Mouse (Mus musculus) left cerebral cortex, postnatal 4 days (tissue): ENCODE results near the gene Arglu1. TPM values are rescaled to one million over a fixed set of nuclear protein-coding genes. Genes with fewer than 3 reads are reported as not detected.

ENCODE experiments used
- DNase-seq: peaks from one replicate; pipeline ENCODE4 v3.0.0-alpha.2; 2022
- intact Hi-C: fragments of 180-260 bp; cut with DNase I; formaldehyde crosslinking; loops from one replicate; pipeline ENCODE4 v1.15.1; 2025
- total RNA-seq, 2 experiments: library from RNA; stranded (reverse); gene quantifications; 2 replicates each; pipeline ENCODE4 v1.2.3; 2021

The Arglu1 gene
- total RNA-seq, 2 experiments from 2014 or later, result 124 to 126 TPM

DNA sequence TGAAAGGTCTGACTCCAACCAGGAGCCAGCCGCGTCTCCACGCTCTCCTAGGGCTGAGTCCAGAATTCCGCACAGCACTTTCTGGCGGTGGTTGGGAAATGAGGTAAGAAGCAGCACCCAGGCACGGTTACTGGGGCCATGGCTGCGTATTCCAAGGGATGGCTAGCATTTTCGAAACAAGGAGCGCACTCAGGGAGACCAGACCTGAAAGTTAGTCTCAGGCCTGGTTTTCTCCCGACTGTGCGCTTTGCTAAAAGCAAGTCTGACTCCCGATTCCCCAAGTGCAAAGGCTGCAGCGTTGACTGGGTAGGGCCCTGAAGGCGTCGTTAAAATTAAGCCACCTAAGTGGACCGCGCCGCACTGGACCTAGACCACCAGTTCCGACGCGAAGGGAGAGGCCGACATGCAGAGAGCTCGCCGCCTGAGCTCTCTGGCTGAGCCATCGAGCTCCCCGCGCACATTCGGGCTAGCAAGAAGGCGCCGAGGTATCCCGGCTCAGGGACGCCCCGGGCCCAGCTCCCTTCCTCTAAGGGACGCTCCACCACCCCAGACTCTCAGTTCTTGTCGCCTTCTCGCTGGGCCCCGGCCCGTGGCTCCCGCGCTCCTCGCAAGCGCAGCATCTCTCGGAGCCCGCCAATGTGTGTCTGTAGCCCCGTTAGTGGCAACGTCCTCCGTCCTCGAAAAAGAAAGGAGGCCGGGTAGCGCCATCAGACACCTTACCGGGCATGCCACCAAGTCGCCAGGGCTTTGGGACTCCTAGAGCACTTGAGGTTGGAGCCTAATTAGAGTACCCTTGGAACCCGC is 30.6 kb downstream of the Arglu1 start:
- intact Hi-C loops, result loop anchor here (5.0 to 10.0 kb wide), 4 partner anchors 37 to 528 kb away; no protein-coding TSS in a partner anchor
- DNase-seq, result peak; percentile 37

DNA sequence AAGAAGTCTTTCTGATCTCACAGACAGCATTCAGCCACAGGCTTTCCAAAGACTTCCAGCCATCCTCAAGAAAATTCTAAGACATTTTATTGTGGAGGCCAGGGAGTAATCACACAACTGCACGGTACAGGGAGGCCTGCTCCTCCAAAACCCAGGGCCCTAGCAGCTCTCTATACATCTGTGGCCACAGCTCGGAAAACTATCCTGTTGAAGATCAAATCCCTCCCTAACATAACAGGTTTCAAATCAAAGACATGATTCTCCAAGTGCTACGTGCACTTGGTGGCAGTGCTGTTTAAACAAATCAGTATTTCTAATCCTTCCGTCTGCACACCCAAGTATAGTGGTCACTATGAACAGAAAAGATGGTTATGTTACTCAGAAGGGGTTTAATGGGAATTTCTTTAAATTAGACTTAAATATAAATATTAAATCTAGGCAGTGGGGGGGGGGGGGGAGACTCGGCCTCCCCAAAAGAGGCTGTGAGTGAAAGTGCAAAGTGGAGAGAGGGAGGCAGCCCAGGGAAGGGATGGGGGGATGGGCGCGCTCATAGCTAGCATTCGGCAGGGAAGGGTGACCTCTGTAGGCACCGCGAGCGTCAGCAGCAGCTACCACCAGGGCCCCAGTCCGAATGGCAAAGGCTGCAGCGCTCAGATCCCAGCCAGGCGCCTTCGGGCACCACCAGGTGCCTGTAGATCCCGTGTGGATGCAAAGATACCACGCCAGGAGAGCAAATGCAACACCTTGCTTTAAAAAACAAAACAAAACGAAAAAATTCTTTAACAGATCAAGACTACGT is 31.7 kb downstream of the Arglu1 start:
- intact Hi-C loops, result loop anchor here (5.0 to 10.0 kb wide), 2 partner anchors 36 to 424 kb away; no protein-coding TSS in a partner anchor
- peak; percentile 95 for DNase-seq

DNA sequence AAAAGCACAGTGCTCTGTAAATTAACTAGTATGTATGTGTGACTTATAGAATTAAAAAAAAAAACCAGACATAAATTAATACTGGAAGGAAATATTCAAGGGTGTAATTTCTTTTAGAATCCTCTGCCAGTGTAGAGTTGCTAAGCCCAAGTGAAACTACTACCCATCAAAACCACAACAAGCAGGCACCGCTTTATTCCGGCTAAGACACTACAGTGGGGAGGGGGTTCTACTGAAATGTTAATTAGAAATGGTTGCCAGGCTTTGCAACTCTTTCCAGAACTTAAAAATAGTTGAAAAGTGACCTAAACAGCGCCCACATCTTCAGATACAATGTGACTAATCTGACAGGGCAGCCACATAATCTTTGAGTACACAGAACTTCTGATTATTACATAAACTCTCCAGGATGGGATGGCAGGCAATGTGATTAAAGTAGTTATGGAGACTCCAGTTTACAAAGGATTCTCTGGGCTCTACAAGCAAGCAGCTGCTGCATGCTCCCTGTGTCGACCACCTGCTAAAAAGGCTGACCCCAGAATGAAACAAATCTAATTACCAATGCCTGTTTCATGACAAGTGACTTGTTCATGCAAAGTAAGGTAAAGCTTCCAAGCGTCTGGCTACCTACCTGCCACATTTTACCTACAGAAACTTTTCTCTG is 32.5 kb downstream of the Arglu1 start:
- no peak for DNase-seq

DNA sequence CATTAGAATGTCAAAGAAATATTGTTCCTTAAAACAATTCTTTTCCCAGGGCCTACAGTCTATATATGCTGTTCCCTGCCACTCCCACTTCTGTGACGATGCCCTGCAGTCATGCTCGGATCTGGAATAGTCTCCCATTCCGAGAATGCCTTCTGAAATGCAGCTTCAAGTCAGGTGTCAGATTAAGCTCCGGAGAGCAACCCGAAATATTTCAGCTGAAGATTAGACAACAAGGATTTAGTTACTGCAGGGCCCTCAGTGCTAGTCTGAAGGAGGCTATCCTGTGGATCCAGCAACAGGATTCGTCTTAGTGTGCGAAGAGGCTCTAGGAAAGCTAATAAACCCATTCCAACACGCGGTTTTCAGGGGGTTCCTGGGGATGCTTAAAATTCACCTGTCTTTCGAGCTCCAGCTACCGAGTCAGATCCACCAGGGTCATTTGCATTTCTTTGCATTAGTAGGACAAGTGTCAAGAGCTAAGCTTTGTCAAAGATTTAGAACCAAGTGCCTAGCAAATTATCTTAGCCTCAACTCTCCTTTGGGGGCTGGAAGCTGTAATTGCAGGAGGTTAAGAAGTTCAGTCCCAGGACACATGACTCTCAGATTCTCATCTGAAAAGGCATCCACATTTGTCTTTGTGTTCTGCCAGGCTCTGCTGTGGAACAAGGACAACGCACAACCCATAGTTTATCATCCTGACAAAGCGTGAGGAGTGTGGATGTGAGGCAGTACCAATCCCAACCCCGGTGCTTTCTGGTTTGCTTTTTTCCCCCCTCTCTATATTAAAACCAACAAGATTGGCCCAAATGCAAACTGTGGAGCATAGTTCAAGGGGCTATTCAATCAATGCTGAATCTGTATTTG is 33.5 kb downstream of the Arglu1 start:
- no peak for DNase-seq
- intact Hi-C loops, result loop anchor here (5.0 to 10.0 kb wide), 2 partner anchors 35 to 422 kb away; no protein-coding TSS in a partner anchor

More for the DNA sequence above, 32.5 kb downstream of the Arglu1 start:
- intact Hi-C loops, result loop anchor here (5.0 to 10.0 kb wide), 2 partner anchors 36 to 423 kb away; no protein-coding TSS in a partner anchor

DNA sequence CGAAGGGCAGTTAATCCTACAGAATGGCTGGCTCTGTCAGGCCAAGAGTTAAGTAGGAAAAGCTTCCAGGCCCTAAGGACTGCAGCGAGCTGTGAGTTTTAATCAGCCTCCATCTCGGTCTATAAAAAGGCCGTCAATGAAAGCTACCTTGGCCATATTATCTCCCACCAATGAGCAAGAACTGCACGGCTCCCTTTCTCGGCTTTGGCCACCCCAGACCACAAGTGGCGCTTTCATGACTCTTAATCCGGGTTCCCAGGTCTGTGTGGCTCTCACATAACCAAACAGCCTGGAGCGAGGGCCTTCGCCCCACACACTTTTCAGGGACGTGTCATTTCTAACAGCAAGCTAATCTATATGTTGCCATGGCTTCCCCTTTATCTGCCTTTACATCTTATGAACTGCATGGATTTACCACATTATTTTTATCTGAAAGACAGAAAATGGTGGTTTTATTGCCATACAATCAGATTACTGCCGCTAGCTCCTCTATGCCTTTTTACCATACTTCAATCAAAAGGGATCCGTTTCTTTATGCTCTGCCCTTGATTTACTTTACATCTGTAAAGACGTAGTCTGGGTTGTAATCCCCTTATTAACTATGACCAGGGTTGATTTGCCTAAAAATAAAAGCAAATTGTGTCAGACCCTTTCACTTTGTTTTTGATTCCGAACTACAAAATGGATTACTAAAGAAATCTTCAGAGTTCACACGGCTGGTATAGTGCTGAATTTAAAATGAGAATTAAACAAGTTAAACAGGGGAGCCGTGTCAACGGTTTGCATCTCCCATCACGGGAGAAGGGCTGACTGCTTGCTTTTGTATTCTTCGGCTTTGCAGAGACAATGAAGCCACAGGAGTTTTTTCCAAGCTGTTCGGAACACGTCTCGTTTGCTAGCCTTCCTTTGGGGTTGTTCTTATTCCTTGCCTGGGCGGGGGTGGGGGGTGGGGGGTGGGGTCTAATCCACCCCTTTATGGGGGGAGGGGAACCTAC is 34.7 kb downstream of the Arglu1 start:
- DNase-seq, result no peak
- intact Hi-C loops, result loop anchor here (5.0 to 10.0 kb wide), 2 partner anchors 33 to 421 kb away; no protein-coding TSS in a partner anchor

DNA sequence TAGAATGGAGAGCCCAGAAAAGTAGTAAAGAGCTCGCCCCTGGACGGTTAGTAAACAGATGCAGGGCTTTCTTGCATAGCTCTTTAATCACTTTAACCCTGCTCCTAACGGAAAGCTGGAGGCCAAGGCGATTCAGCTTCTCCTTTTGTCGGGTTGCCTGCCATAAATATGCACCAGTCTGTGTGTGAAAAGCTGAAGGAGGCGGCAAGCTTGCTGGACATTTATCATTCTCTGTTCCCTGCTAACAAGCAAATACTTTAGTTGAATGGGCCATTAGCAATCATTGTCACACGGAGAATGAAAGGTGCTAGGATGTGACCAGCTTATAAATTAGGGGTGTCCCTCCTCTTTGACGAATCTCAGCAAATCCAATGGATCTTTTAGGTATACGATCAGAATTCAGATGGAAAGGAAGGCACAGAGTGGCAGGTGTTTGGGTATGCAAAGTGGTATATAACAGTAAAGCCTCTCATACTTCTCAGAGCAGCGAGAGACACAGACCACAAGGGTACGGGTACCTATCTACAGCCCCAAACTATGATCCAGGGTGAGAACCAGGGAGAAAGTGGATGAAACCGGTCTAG is 36.3 kb downstream of the Arglu1 start:
- DNase-seq, result no peak
- intact Hi-C loops, result loop anchor here (10.0 kb wide), 1 partner anchor 419 kb away; no protein-coding TSS in a partner anchor

DNA sequence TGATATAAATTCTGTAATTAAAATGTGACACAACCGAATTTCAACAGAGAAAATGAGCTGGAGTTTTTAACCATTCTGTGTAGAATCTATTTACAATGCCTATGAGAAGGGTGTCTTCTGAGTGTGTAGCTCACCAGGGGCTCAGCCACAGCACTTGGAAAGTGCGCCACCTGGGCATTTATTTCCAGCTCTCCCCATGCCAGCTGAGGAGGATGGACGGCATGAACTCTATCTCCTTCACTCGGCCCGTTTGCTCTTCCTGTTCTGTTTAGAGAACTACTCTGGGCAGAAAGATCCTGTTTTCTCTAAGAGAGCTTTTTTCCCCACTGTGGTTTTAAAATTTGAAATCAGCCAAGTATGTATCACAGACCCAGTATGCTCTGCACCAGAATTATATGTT is 37.0 kb downstream of the Arglu1 start:
- intact Hi-C loops, result loop anchor here (10.0 kb wide), 1 partner anchor 419 kb away; no protein-coding TSS in a partner anchor
- no peak for DNase-seq

DNA sequence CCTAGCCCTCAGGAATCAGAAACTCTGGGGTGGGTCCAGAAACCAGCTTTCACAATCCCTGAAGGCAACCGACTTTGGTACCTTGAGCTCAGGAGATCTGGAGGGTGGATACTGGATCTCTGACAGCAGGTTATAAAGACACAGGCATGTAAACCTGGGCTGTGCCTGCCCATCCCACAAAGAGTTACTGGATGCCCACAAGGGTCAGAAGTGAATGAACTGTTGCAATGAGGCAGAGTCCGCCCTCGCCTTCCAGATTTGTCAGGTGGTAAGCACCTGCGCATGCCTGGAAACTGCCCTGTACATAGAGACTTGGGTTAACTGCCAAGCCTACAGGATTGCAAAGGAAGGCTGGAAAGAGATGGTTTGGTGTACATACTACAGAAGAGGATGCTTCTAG is 37.9 kb downstream of the Arglu1 start:
- no peak for DNase-seq
- intact Hi-C loops, result loop anchor here (10.0 kb wide), 1 partner anchor 418 kb away; no protein-coding TSS in a partner anchor

DNA sequence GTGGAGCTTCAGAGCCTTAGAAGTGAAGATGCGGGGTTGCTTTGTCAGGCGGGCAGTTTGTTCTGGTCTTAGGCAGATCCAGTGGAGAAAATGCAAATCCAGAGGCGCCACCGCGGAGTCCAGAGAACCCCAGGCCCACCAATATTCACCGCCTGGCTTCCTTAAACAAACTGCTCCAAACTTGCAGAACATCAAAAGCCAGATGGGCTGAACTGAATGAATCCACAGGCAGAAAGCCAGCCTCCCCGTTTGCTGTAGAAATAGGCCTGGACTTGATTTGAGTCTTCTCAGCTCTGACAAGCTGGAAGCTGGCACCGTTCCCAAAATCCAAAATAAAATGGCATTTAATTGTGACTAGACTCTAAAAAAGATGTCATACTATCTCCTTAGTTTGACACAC is 40.4 kb downstream of the Arglu1 start:
- intact Hi-C loops, result loop anchor here (10.0 kb wide), 1 partner anchor 415 kb away; no protein-coding TSS in a partner anchor
- peak; percentile 79 for DNase-seq

DNA sequence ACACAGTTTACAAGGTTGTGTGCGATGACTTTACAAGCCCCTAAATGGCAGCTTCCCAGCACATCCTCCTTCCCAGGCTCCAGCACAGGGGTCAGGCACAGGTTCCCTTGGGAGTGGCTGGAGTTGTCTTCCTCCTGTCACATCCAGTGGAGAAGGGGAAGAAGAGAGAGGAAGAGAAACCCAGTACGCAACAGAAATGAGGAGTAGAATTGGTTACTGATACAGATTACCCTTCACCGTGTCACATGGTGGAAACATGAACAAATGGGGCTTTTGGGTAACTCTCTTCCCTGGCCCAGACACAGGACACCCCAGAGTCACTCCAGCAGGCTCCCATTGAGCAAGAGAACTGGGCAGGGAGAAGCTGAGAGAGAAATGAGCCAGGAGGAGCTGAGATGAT is 40.8 kb downstream of the Arglu1 start:
- intact Hi-C loops, result no loop called here
- no peak for DNase-seq

DNA sequence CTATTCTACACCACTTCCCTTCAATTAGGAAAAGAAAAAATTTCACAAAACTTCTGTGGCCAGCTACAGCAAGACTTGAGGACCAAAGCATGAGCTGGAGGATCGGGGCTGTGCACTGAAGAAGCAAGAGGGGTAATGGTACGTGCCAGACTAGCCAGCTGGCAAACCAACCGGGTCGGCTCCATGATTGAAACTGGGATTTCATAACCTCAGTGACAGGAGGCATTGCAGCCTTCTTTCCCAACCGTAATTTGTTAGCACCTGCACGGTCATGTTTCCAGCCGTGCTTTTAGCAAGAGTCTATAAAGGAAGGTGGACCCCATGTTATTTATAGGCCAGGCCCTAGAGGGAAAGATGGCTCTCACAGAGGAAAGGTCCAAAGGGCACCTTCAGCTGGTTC is 41.6 kb downstream of the Arglu1 start:
- intact Hi-C loops, result no loop called here
- DNase-seq, result peak; percentile 27

DNA sequence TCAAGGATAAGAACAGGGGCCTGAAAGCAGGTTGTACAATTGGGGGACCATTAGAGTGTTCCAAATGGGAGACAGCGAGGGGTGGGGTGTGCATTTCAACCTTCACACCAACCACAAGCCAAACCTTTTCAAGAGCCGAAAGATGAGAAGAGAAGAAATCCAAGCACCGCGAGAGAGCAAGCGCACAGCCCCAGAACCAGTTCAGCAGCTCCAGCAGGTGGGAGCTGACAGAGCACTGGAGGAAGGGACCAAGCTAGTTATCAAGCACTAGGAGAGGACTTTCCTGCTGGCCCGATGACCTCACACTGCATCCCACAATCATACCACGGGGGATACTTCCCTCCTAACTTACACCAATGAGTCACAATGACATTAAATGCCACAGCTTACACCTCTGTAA is 42.5 kb downstream of the Arglu1 start:
- intact Hi-C loops, result no loop called here
- DNase-seq, result no peak

DNA sequence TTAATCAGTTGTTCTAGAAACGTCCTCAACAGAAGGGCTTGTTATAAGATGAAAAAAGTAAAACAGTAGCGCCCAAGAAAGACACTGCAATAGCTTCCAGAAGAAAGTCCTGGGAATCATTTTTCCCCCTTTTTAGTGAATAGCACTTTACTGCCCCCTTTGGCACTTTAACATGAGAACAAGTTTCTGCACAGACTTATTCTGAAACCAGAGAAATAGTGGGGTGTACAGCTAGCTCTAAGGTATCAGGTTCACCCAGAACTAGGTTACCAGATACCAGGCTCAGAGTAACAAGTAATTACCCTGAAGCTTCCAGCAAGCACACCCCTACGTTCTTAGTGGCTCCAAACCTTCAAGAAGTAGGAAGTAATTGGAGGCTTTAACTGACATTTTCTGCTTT is 43.0 kb downstream of the Arglu1 start:
- intact Hi-C loops, result no loop called here
- no peak for DNase-seq

DNA sequence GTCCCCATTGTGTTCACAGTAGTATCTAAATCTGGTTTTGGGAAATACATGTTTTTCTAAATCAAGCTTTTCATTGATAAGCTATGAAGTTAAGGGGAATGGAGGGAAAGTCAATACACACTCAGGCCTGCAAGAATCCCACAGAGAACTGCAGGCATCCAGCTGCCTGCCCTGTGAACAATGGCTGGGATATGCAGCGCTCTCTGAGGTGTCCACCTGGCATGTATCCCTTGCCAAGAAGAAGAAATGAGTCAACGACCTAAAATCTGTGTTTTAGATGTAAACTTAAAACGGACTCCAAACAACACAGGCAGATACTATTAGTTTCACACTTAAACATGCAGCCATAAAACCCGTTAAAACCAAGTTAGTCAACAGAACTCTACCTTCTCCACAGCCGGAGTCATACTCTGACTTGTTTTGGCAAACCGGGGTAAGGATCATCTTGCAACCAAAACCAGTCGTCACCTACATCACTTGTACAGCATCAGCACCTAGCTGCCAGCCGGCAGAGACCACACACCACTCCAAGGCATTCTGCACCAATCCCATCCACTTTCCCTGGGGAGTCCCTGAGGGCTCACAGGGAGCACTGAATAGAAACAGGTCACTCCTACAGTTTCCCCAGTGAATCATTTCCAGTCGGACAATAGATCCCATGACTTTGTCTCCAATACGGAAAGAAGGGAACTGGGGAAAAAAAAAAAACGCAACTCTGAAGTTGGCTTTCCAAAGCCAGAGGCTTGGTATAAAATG is 46.0 kb downstream of the Arglu1 start:
- DNase-seq, result no peak
- intact Hi-C loops, result no loop called here

DNA sequence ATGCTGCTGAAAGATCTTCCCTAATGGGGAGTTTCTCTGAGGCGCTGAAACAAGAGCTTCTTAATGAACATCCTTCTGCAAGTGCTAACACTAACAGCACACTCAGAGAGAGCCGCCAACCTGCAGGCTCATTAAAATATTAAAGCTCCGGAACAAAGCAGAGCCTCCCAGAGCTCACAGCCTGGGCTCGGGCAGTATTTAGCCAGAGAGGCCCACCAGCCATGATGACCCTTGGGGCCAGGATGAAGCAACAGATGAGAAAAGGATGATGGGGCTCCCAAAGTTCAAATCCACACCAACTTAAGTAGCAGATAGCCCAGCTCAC is 50.1 kb downstream of the Arglu1 start:
- DNase-seq, result no peak
- intact Hi-C loops, result no loop called here

DNA sequence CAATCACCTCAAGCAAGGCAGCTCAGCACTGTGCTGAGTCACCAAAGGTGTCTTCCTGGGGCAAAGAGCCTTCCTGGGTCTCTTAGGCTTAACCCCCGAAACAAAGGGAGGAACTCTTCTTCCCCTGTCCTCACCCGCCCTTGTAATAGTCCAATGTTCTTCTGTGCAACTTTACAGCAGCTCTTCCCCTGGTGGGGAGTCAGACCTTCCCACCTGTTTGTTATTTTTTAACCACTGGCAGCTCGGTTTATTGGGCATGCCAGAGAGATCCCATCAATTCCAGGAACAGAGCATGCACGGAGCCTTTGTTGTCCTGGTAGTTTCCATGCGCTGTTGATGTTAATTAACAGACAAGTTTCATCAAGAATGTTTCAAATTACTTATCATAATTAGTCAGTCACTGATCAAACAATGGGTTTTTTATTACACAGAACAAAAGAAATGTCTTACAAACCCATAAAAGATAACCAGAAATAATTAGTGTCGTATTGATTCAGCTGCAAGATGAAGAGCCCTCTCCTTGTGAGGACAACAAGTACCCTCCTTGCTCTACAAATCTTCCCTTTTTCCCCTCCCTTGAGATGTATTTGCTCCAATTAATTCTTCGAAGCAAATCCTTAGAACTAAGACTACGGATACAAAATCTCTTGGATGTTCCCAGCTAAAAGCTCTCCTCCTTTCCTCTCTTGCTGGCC is 50.6 kb downstream of the Arglu1 start:
- DNase-seq, result no peak
- intact Hi-C loops, result no loop called here

DNA sequence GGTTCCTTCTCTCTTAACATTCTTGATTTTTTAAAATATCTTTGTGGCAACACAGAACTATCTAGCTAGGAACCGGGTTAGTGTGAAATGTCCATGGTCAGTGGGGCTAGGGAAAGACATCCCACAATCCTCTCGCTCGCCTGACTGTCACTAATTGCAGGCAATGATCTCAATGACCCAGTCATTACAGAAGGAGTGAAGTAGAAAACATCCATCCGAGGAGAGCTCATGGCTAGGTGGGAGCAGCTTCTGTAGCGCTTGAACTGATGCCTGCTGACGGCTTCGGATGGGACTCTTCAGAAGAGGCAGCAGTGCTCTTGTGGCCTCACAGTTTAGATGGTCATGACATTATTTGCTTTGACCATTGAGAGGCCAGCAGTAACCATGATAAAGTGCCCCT is 58.9 kb downstream of the Arglu1 start:
- intact Hi-C loops, result no loop called here
- no peak for DNase-seq
